25 mouse cellular contexts compared by ENCODE assay signal in genomic region chr3:38431042-38431441, GRCm38 (mm10). TPM values are rescaled to one million over a fixed set of nuclear protein-coding genes. Genes with fewer than 3 reads are reported as not detected.
DNase-seq lines count a peak whose midpoint lies in the region; ATAC-seq and TF ChIP-seq lines count a peak whose summit lies in the region.
"Had no signal": no experiment of that assay in that cellular context is flagged by ENCODE, and none has a peak within 500 bp of the region (broad histone marks: within the 10 kb centered on the region; RNA-seq: fewer than 3 reads in every experiment).

No protein-coding gene starts in this region.

- peak; percentile 12 for DNase-seq in forebrain, embryonic 14.5 days (ENCODE audit: low spot score)
- DNase-seq in forebrain, embryonic 10.5 days (ENCODE audit: extremely low spot score, low spot score) = no peak
- DNase-seq in right cerebral cortex, adult 18-20 months = peak; percentile 31
- DNase-seq in right cerebral cortex, postnatal 4 days = no peak
- peak; percentile 57 for DNase-seq in brain, embryonic 14.5 days (ENCODE audit: low read depth)
- no peak for DNase-seq in lung, adult 18-20 months
- no peak for DNase-seq in spleen, postnatal 36 days (ENCODE audit: low spot score in 2 of 2)
- DNase-seq: adrenal gland, adult 8-10 months; cerebellum, adult 11 months; cerebellum, adult 9-10 months; cerebellum, postnatal 36 days; gastrocnemius, adult 2 months; gastrocnemius, postnatal 36 days; heart, adult 18-20 months; heart, postnatal 36 days; kidney, postnatal 25 days; lung, postnatal 36 days; thymus, postnatal 14 days had no signal

- no peaks in the 10 kb centered on the region for H3K36me3 ChIP-seq in forebrain, embryonic 14.5 days (ENCODE audit: control insufficient read depth, insufficient read depth, low read length)
- H3K36me3 ChIP-seq in forebrain, embryonic 10.5 days (replicated peaks) = no peaks in the 10 kb centered on the region
- H3K36me3 ChIP-seq in midbrain, embryonic 15.5 days (replicated peaks) = no peaks in the 10 kb centered on the region
- H3K36me3 ChIP-seq: hindbrain, embryonic 12.5 days; limb, embryonic 12.5 days; stomach, embryonic 15.5 days had no signal

- no peak overlapping the region for H3K9ac ChIP-seq in forebrain, embryonic 14.5 days (ENCODE audit: low read length)
- no peak overlapping the region for H3K9ac ChIP-seq in midbrain, embryonic 15.5 days
- H3K9ac ChIP-seq: hindbrain, embryonic 12.5 days; limb, embryonic 12.5 days; stomach, embryonic 15.5 days had no signal

- no peak for TF ChIP-seq CTCF in brain, embryonic 14.5 days (IDR thresholded peaks at IDR 0.05; ENCODE audit: borderline replicate concordance, extremely low read depth, insufficient read depth, insufficient read length)

- no peak overlapping the region for H3K27ac ChIP-seq in forebrain, embryonic 14.5 days (ENCODE audit: low read depth, low read length)
- no peak overlapping the region for H3K27ac ChIP-seq in forebrain, embryonic 10.5 days
- no peak overlapping the region for H3K27ac ChIP-seq in midbrain, embryonic 15.5 days
- H3K27ac ChIP-seq: gastrocnemius, adult 2 months; hindbrain, embryonic 12.5 days; hindbrain, postnatal 0 days; limb, embryonic 12.5 days; stomach, embryonic 15.5 days had no signal

- H3K9me3 ChIP-seq in forebrain, embryonic 14.5 days (replicated peaks; ENCODE audit: control insufficient read depth, low read length) = no peaks in the 10 kb centered on the region
- no peaks in the 10 kb centered on the region for H3K9me3 ChIP-seq in forebrain, embryonic 10.5 days
- H3K9me3 ChIP-seq in midbrain, embryonic 15.5 days = no peaks in the 10 kb centered on the region
- H3K9me3 ChIP-seq: hindbrain, embryonic 12.5 days; limb, embryonic 12.5 days; stomach, embryonic 15.5 days had no signal

- no peaks in the 10 kb centered on the region for H3K27me3 ChIP-seq in forebrain, embryonic 14.5 days (replicated peaks; ENCODE audit: control insufficient read depth, insufficient read depth, low read length)
- H3K27me3 ChIP-seq in forebrain, embryonic 10.5 days (ENCODE audit: poor library complexity, severe bottlenecking) = no peaks in the 10 kb centered on the region
- no peaks in the 10 kb centered on the region for H3K27me3 ChIP-seq in midbrain, embryonic 15.5 days (replicated peaks)
- H3K27me3 ChIP-seq: hindbrain, embryonic 12.5 days; limb, embryonic 12.5 days; stomach, embryonic 15.5 days had no signal

- peak; percentile 47; the same call in 1 of the 2 replicates for ATAC-seq in forebrain, embryonic 14.5 days
- ATAC-seq in midbrain, embryonic 15.5 days (replicated peaks) = peak; percentile 61; the same call in 1 of the 2 replicates
- ATAC-seq: hindbrain, postnatal 0 days; intestine, postnatal 0 days had no signal

- WGBS in forebrain, embryonic 14.5 days = 72% methylated on average over 6 of the region's 6 CpGs
- 82% methylated on average over 6 of the region's 6 CpGs for WGBS in forebrain, embryonic 10.5 days
- WGBS in midbrain, embryonic 15.5 days = 61% methylated on average over 6 of the region's 6 CpGs

- H3K4me3 ChIP-seq in forebrain, embryonic 14.5 days (ENCODE audit: low read depth, low read length) = no peak overlapping the region
- H3K4me3 ChIP-seq in forebrain, embryonic 10.5 days = no peak overlapping the region
- no peak overlapping the region for H3K4me3 ChIP-seq in midbrain, embryonic 15.5 days
- H3K4me3 ChIP-seq: gastrocnemius, adult 2 months; hindbrain, embryonic 12.5 days; limb, embryonic 12.5 days; stomach, embryonic 15.5 days had no signal

- TF ChIP-seq POLR2A in brain, embryonic 14.5 days (IDR thresholded peaks at IDR 0.05; ENCODE audit: borderline replicate concordance, extremely low read depth, insufficient read depth, insufficient read length, poor library complexity, severe bottlenecking) = no peak

- no peak overlapping the region for H3K4me2 ChIP-seq in forebrain, embryonic 14.5 days (ENCODE audit: low read length)
- H3K4me2 ChIP-seq in midbrain, embryonic 15.5 days = no peak overlapping the region
- H3K4me2 ChIP-seq: heart, embryonic 11.5 days; hindbrain, embryonic 12.5 days; limb, embryonic 12.5 days; stomach, embryonic 15.5 days had no signal

- H3K4me1 ChIP-seq in forebrain, embryonic 14.5 days (ENCODE audit: control insufficient read depth, insufficient read depth, low read length) = 0 out of 2 replicates have a peak, but pooled peaks cover 4% of the 10 kb centered on the region
- H3K4me1 ChIP-seq in forebrain, embryonic 10.5 days = peaks cover 14% of the 10 kb centered on the region
- H3K4me1 ChIP-seq in midbrain, embryonic 15.5 days = peaks cover 12% of the 10 kb centered on the region

RNA-seq across cellular contexts. Expression of gene Ankrd50, which starts 53.6 kb away (rescaled TPM):
- polyA plus RNA-seq in forebrain, embryonic 14.5 days (2014; fragmentation: Nextera tagmentation; extraction: Ambion mirVana) = 21.2 and 21.8 TPM in 2 replicates
- polyA plus RNA-seq in forebrain, embryonic 10.5 days (2016; fragmentation: Nextera tagmentation; extraction: Ambion mirVana) = 16.3 and 19.0 TPM in 2 replicates
- polyA plus RNA-seq in brain, embryonic 14.5 days (2012; rRNA removed) = 45.2 and 64.7 TPM in 2 replicates
- 24.7 and 25.3 TPM in 2 replicates for polyA plus RNA-seq in midbrain, embryonic 15.5 days (2015; fragmentation: Nextera tagmentation; extraction: Ambion mirVana)

Comparison
In these comparisons a context has a peak if more than half of its experiments do, and no peak if none do; other contexts are left out.
1. DNase-seq: peak in forebrain, embryonic 14.5 days (single experiment), right cerebral cortex, adult 18-20 months (single experiment) and brain, embryonic 14.5 days (single experiment); none in forebrain, embryonic 10.5 days (single experiment), right cerebral cortex, postnatal 4 days (single experiment), lung, adult 18-20 months (0 of 2) and spleen, postnatal 36 days (0 of 2).